Mouse (Mus musculus) Patski (cell line): ENCODE results near the gene Spo11. TPM values are rescaled to one million over a fixed set of nuclear protein-coding genes. Genes with fewer than 3 reads are reported as not detected.

Source experiments
- ATAC-seq: fragments of 100-300 bp; one replicate; pipeline ENCODE4 v1.8.0; 2021
- CTCF ChIA-PET: fragments of 350-600 bp; sonication (Branson Sonifier 250); formaldehyde crosslinking; loops from one replicate; lab custom pipeline; 2022; ENCODE audit warnings: inconsistent platforms; lab: Charles Lee
- POLR2A ChIA-PET: fragments of 350-600 bp; sonication (Branson Sonifier 250); formaldehyde crosslinking; loops from one replicate; lab custom pipeline; 2022; ENCODE audit warnings: antibody characterized with exemption, inconsistent platforms; lab: Charles Lee
- DNase-seq: peaks from one replicate; pipeline ENCODE4 v3.0.0-alpha.2; 2011; ENCODE audit warnings: low read depth, low spot score
- H3K27me3 ChIP-seq: fragments of 371-371 bp; one replicate; pipeline ENCODE4 v1.5.1; 2021
- CTCF ChIP-seq: fragments of 100-300 bp; IDR thresholded peaks from one replicate; pipeline ENCODE4 v1.5.1; 2021
- in situ Hi-C: fragments of 300-500 bp; cut with MboI; formaldehyde crosslinking; loops from 3 replicates; pipeline ENCODE4 v1.11.1; 2018; ENCODE audit warnings: low pct_unique_long_range_greater_than_20kb, mixed read lengths
- polyA plus RNA-seq: library from polyadenylated mRNA; unstranded; gene quantifications from one replicate; pipeline ENCODE4 v1.2.3, GENCODE M21; 2021

Spo11 gene
- polyA plus RNA-seq, 1 experiment from 2014 or later, result 1.3 TPM

DNA sequence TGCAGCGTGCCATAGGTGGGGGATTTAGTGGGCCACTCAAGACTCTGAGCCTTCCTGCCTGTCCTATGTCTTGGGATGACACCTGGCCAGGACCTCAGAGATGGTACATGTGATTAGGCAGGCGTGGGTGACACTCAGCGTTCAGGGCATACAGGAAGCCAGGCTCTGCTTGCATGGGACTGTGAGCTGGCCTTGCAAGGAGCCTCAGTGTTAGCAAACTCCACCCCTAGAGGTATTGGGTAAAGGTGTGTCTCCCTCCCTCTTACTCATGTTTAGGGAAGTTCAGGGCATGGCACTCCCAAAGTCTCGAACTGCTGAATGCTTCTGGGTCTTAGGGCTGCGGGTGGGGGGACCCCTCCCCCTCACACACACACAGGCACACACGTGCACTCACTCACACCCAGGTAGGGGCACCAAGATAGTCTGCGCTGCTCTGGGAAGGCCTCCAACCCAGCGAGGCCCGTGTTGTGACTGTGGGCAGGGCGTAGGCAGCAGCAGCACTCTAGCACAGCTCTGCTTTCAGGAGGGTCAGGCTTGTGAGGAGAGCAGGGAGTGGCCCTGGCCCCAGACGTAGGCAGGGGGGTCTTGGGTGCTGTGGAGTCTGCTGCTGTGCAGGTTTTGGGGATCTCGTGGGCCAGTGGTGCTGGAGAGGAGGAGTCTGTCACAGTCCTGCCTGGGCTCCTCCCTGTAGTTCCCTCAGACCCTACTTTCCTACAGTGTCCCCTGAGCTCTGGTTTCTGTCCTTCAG is 53.3 kb downstream of the Spo11 start:
- H3K27me3 ChIP-seq, result no peaks in the 10 kb centered on the region
- no peak for TF ChIP-seq CTCF
- ChIA-PET POLR2A (no interaction called here), CTCF (no interaction called here)
- no peak for DNase-seq
- ATAC-seq, result no peak
- in situ Hi-C loops, result no loop called here

DNA sequence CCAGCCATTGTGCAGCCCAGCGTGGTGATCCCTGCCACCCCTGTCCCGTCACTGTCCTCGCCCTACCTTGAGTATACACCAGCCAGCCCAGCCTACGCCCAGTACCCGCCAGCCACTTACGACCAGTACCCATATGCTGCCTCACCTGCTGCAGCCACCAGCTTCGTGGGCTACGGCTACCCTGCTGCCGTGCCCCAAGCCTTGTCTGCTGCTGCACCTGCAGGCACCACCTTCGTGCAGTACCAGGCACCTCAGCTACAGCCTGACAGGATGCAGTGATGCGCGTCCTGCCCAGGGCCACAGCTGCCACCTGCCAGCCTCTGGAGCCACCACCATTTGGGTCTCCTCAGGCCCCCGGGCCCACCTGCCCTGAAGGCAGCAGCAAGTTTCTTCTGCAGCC is 56.0 kb downstream of the Spo11 start:
- no peak for DNase-seq
- no peaks in the 10 kb centered on the region for H3K27me3 ChIP-seq
- ATAC-seq, result no peak
- in situ Hi-C loops, result no loop called here
- POLR2A ChIA-PET, result no interaction called here
- no peak for TF ChIP-seq CTCF
- CTCF ChIA-PET, result no interaction called here

DNA sequence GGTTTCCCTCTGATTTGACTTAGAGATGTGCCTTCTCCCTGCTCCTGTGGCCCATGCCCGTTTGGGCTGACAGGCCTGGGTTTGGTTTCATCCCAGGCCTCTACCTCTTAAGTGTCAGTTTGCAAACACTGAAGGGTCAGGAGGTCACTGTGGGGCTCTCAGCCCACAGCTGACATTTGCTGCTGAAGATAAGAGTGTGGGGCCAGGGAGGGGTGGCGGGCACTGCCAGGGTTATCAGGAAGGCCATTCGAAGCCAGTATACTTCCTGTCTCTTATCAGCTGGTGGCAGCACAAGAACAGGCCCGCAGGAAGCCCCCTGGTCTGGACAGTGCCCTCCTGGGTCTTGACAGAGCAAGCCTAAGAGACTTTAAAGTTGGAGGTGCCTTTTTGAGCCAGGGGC is 57.5 kb downstream of the Spo11 start:
- in situ Hi-C loops, result no loop called here
- no peak for TF ChIP-seq CTCF
- ChIA-PET CTCF (no interaction called here), POLR2A (no interaction called here)
- ATAC-seq, result no peak
- no peaks in the 10 kb centered on the region for H3K27me3 ChIP-seq
- DNase-seq, result no peak

DNA sequence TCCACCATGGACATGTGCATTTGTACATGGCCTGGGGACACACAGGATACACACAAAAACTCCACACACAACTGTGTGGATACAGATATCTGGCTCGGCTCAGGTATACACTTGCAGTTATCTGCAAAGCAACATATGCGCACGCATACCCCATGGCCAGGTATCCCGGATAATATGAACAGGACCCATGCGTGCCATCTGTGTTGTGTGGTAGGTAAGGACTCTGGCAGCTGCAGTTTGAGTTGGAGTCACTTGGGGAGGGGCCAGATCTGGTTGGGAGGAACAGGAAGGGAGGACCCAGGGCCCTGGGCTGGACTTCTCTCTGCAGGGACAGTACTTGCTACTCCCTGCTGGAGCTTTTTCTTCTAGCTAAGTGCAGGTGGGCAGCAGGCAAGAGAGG is 58.2 kb downstream of the Spo11 start:
- no peak for TF ChIP-seq CTCF
- H3K27me3 ChIP-seq, result no peaks in the 10 kb centered on the region
- POLR2A ChIA-PET, result no interaction called here
- no peak for ATAC-seq
- CTCF ChIA-PET, result no interaction called here
- no peak for DNase-seq
- in situ Hi-C loops, result no loop called here

DNA sequence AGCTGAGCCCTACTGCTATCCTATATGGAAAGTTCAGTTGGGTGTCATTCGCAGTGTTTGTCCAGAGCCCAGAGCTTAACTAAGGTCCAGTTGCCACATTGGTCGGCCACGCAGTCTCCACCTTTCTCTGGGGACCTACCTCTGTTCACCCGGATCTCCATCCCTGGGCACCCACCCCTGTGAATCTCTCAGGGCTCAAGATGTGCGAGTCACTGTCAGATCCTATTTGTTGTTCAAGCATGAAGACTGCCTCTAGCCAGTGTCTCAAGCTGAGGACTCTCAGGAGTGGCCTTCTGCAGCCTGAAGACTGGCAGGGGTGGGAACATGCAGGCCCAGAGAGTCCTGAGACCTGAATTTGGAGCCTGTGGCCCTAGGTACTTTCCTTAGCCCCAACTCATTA is 58.6 kb downstream of the Spo11 start:
- ATAC-seq (no peak), DNase-seq (no peak)
- POLR2A ChIA-PET, result no interaction called here
- TF ChIP-seq CTCF, result no peak
- in situ Hi-C loops, result no loop called here
- no peaks in the 10 kb centered on the region for H3K27me3 ChIP-seq
- CTCF ChIA-PET, result interaction anchor here (1.4 kb wide), 1 partner anchor 11 kb away, joined by 4 read pairs; no protein-coding TSS in a partner anchor

DNA sequence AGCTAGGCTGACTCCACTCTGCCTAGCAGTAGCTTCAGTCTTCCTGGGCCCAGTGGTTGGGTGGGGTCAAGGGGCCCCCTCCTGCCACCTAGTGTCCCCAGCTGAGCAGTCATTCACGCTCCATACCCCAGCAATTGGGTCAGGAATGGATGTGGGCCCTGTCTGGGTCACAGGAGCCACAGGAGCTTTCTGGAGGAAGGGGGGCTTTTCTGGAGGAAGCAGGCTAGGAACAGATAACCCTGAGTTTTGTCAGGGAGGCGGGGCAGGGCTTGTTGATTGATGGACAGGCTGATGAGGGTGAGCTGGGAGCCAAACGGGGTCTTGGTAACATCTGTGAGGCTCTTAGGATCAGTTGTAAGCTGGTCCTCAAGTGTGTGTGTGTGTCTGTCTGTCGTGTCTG is 59.1 kb downstream of the Spo11 start:
- ChIA-PET CTCF (interaction anchor here (1.4 kb wide), 1 partner anchor 11 kb away, joined by 4 read pairs; no protein-coding TSS in a partner anchor), POLR2A (no interaction called here)
- H3K27me3 ChIP-seq, result no peaks in the 10 kb centered on the region
- ATAC-seq, result no peak
- in situ Hi-C loops, result no loop called here
- no peak for DNase-seq
- TF ChIP-seq CTCF, result no peak

DNA sequence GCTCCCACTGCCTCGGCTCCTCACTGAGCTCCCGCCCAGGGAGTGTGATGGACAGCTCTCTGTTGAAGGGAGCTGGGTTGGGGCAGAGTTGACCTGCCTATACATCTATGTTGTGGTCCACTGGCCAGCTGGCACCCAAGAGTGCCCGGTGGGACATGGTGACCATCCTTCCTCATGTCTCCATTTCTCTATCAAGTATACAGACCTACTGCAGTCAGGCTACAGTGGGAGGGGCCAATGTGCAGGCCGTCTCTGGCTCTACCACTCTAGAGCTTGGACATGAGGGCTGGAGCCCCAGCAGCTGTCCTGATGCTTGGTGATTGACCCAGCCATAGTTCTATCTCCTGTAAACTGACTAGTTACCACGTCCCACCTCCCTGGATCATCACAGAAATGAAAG is 59.8 kb downstream of the Spo11 start:
- no peak for TF ChIP-seq CTCF
- H3K27me3 ChIP-seq, result no peaks in the 10 kb centered on the region
- in situ Hi-C loops, result no loop called here
- CTCF ChIA-PET, result interaction anchor here (0.9 to 1.4 kb wide), 2 partner anchors 9 to 12 kb away, joined by 4 read pairs; no protein-coding TSS in a partner anchor
- POLR2A ChIA-PET, result no interaction called here
- ATAC-seq (no peak), DNase-seq (no peak)

DNA sequence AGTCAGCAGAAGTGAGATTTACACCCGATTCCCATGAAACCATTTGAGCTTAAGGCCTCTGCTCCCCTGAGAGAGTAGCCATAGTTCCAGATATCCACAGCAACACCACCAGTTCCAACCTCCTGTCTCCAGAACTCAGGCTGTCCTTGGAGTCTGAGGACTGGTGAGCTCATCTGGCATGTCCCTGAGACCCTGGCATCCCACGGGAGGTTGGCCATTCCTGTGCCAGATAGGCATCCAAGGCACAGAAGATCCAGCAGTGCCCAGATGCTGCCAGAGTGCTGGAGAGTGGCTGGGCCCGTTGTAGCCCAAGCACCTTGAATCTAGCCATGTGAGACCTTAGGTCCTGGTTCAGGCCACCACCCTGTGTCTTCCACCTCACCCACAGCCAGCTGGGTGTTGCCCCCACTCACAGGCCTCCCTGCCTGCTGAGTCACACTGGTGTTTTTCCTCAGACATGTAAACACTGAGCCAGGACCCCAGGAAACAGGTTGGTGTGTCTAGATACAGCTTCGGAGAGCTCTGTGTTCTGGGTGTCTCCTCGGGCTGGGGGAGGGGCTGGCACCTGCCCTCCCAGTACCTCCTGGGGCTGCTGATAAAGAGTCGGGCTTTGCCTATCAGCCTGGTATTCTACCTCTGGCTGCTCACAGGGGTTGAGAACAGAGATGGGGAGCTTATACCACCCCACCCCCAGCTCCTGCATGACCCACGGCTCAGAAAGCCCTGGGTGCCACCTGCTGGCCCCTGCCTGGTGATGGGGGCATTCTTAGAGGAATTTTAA is 60.5 kb downstream of the Spo11 start:
- ATAC-seq (no peak), DNase-seq (no peak)
- in situ Hi-C loops, result no loop called here
- CTCF ChIA-PET, result interaction anchor here (0.9 kb wide), 1 partner anchor 9 kb away, joined by 4 read pairs; no protein-coding TSS in a partner anchor
- TF ChIP-seq CTCF, result no peak
- no peaks in the 10 kb centered on the region for H3K27me3 ChIP-seq
- POLR2A ChIA-PET, result no interaction called here

DNA sequence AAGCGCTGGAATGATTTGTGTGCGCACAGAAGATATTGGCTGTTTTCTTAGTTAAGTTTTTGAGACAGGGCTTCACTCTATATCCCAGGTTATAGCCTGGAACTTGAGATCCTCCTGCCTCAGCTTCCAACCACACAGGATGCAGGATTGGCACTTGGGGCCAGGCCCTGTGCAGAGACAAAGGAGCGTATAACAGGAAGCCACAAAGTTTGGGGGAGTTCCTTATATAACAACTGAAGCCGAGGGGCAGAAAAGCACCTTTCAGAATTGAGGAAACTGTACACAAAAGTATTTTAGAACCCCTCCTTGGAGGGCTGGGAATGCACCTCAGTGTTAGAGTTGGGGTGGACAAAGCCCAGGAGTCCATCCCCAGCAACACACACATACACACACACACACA is 61.5 kb downstream of the Spo11 start:
- TF ChIP-seq CTCF, result no peak
- in situ Hi-C loops, result no loop called here
- ChIA-PET CTCF (no interaction called here), POLR2A (no interaction called here)
- H3K27me3 ChIP-seq, result no peaks in the 10 kb centered on the region
- DNase-seq (no peak), ATAC-seq (no peak)

DNA sequence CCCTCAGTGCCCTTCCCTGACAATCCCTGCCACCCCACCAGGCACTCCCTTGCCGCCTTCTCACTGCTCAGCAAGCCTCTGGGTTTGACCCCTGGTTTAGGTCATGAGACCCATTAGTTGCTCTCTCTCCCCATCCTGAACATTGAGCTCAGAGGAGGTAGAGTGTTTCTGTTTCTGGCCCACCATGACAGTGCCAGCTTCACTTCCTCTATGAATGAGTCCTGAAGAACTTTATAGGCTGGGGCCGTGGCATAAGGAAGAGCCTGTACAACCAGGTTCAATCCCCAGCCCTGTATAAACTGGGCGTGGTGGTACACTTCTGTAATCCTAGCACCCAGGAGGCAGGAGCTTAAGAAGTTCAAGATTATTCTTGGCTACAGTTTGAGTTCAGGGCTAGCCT is 63.3 kb downstream of the Spo11 start:
- ChIA-PET POLR2A (no interaction called here), CTCF (interaction anchor here (1.6 kb wide), 1 partner anchor 16 kb away, joined by 5 read pairs; no protein-coding TSS in a partner anchor)
- TF ChIP-seq CTCF, result no peak
- no peaks in the 10 kb centered on the region for H3K27me3 ChIP-seq
- ATAC-seq, result no peak
- DNase-seq, result no peak
- in situ Hi-C loops, result no loop called here

DNA sequence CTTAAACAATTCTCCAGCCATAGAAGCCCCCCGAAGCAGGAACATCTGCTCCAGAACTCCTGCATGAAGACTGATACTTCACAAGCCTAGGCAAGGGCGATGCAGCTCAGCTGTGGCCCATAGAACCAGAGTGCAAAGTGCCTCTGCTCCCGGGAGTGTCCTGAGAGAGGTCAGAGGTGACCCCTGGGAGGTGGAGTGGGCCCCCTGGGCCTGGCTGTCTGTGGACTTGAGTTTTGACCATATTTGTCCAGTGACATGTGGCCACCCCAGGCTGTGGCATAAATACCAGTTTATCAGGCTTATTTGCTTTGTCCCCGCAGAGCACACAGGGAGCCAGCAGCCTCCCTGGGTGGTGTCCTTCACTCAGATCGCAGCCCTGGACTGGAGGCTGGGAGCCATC is 63.7 kb downstream of the Spo11 start:
- CTCF ChIA-PET, result no interaction called here
- ATAC-seq (no peak), DNase-seq (no peak)
- no peak for TF ChIP-seq CTCF
- POLR2A ChIA-PET, result no interaction called here
- H3K27me3 ChIP-seq, result no peaks in the 10 kb centered on the region
- in situ Hi-C loops, result no loop called here
